Mouse (Mus musculus): ENCODE measurements at regions not wholly inside any gene's neighbourhood (a gene's known extent, or its start where the extent isn't known, plus 50 kb on each side); places are given as distances from the start of the nearest gene placed in this dataset.

DNA sequence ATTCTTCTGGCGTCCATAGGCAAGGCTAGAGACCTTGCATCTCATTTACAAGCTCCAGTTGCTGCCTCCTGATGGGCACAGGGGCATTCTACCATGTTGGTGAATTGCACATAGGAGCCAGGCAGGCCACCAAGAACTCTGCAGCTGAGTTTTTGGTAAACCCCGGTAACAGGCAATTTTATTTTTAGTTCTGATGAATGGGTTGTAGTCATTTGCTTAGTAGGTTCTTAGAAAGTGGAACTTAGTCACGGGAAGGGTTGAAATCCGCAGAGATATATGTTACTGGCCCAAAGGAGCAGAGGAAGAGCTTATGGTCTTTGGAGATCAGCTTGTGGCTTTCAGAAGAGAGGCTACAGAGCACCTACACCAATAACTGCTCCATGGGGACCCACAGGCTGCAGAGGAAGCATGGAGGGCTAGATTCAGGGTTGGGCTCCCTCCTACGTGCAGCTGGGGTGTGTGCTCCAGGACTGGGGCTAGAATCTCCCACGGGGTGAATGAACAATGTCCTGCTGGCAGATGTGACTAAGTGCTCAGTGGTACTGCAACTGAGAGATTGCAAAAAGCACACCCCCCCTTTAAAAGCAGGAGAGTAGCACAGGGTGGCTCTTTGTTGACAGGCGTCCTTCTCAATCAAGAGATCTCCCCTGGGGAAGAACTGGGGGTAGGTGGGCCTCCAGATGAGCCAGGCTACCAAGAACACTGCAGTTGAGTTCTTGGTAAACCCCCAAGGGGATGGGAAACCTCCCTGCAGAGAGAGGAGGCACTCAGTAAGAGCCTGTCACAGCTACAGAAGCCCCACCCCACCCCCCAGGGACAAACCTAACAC, 65.6 kb upstream of the Med13l start:
- no peak for DNase-seq (ENCODE audit: low read depth)

DNA sequence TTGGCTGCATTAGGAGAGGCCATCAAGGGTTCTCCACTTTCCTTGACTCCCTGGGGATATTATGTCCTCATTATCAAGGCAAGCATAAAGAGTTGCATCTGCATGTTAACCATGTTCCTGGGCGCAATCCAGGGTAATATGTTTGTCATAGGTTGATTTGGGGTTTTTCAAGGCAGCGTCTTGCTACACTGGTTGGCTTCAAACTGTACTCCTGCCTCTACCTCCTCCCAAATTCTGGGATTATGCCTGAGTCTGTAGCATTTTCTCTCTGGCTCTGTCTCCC, 65.1 kb upstream of the Med13l start:
- DNase-seq (ENCODE audit: low read depth), result no peak

DNA sequence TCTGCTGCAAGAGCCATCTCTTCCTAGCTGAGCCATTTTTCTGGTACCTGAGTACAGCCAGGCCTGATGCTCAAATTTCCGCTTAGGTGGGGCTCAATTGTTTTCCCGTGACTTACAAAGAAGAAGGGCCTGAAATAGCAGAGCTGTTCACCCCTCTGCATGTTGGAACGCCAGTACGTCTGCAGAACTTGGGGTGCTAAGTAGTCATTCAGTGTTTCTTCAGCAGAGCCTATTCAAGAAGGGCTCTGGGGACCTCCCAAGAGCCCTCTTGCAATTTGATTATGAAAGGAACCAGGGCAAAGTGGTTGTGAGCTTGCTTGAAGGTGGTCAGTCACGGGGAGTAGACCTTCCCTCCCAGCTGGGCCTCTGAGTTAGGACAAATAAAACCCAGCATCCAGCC, 58.9 kb upstream of the Med13l start:
- no peak for DNase-seq (ENCODE audit: low read depth)

DNA sequence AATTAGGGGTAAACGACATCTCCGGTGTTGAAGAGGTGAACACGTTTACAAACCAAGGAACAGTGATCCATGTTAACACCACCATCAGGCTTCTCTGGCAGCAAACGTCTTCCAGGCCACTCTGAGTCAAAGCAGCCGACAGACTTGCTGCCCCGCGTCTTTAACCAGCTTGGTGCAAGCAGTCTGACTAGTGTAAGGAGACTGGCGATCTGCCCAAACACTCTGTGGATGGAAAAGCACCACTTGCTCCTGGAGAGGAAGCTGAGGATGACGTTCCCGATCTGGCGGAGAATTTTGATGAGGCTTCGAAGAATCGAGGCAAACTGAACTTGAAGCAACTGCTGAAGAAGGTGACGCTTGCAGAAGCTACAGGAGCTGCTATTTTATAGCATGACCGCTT, 57.5 kb upstream of the Med13l start:
- DNase-seq (ENCODE audit: low read depth), result no peak

DNA sequence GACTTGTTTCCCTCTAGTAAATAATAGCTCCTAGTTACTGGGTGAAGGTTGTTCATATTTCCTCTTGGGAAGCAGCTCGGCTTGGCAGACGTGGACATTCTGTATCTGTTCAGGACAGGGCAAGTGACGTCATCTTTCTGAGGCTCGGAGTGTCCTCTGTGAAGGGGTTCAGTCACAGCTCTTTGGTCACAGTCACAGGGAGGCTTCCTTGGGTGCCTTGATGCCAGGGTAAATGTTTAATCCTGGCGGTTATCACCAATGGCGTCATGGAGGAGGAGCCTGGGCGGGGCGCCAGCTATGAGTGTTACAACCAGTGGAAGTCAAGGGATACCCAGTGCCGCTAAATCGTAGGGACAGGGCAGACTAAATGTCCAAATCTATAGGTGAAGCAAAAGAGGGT, 56.3 kb upstream of the Med13l start:
- no peak for DNase-seq (ENCODE audit: low read depth)

DNA sequence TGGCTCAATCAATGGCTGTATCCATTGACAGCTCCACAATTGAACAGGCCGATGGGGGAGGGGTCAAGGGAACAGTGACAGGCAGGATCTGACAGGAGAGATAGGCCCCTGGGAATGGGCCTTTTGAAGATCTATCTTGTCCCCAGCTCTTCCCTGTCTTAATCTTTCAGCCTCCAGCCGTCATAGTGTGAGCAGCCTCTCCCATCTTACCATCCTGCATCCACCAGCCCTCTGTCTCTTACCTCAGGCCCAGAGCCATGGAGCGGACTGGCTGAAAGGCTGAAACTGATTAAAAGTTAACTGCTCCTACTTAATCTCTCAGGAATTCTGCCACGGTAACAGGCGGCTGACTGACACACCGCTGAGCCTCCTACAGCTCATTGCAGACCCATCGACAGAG, 55.6 kb upstream of the Med13l start:
- no peak for DNase-seq (ENCODE audit: low read depth)

DNA sequence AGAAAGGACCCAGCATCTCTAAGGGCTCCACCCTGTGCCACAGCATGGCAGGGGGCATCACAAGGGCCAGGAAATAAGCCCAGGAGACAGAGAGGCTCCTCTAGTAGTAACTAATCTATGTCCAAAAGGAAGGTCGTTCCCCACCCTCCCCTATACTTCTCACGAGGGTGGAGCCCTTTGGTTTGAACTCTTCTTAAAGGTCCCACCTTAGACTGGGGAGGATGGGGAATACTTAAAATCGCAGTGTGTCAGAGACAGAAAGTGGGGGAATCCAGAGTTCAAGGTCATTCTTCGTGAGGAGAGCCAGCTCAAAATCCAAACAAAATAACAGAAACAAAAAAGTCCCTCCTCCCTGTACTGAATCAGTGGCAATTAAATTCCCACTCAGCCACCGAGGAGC, 50.6 kb upstream of the Med13l start:
- no peak for DNase-seq (ENCODE audit: low read depth)

Measured in fibroblast of lung, adult 2 months (primary cell).